ENCODE assay signal across 10 mouse cellular contexts in the genomic region with DNA sequence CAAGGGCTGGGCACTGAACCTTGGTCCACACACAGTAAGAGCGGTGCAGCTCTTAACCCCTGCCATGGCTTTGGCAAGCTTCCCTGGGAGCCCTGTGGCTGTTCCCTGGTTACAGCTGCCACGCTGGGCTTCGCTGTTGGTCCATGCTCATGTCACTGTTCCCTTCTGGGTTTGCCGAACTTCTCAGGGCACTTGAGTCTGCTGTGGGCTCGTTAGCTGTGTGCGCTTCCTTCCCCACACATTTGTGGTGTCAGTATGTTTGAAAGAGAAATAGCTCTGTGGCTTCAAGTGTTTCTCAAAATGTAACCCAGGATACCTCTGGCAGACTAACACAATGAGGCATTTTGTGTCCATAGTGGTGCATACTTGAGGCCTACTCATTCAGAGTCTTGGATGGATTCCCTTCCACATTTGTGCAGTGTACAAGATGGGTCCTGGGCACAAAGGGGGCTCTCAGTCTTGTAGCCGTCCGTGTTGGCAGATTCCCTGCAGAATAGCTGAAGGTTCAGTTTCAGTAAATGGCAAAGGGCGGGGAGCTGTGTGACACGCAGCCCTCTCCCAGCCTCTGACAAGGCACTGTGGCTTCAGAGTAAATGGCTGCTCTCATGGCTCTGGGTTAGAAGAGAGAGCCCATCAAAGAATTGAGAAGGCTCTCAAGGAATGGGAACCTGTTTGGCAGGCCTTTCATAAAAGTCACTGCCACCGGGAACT.
DNase-seq lines count a peak whose midpoint lies in the region; ATAC-seq and TF ChIP-seq lines count a peak whose summit lies in the region.
"Had no signal": no experiment of that assay in that cellular context is flagged by ENCODE, and none has a peak within 500 bp of the region (broad histone marks: within the 10 kb centered on the region; RNA-seq: fewer than 3 reads in every experiment).

No protein-coding gene starts in this region.

- no peaks in the 10 kb centered on the region for H3K27me3 ChIP-seq in midbrain, embryonic 13.5 days
- no peaks in the 10 kb centered on the region for H3K27me3 ChIP-seq in midbrain, embryonic 11.5 days (ENCODE audit: control insufficient read depth, insufficient read depth, low read length)
- no peaks in the 10 kb centered on the region for H3K27me3 ChIP-seq in stomach, postnatal 0 days (ENCODE audit: control insufficient read depth, insufficient read depth, low read length)
- no peaks in the 10 kb centered on the region for H3K27me3 ChIP-seq in liver, embryonic 12.5 days (replicated peaks)

- H3K36me3 ChIP-seq in midbrain, embryonic 13.5 days: peaks cover 13% of the 10 kb centered on the region
- H3K36me3 ChIP-seq in midbrain, embryonic 11.5 days (ENCODE audit: control insufficient read depth, insufficient read depth, low read length): no peaks in the 10 kb centered on the region
- H3K36me3 ChIP-seq in stomach, postnatal 0 days (ENCODE audit: control insufficient read depth, insufficient read depth, low read length): no peaks in the 10 kb centered on the region; the same call in 1 of the 2 replicates
- peaks cover 8% of the 10 kb centered on the region; the same call in 1 of the 2 replicates for H3K36me3 ChIP-seq in liver, embryonic 12.5 days

- H3K4me1 ChIP-seq in midbrain, embryonic 13.5 days (replicated peaks): peaks cover 11% of the 10 kb centered on the region
- no peaks in the 10 kb centered on the region for H3K4me1 ChIP-seq in midbrain, embryonic 11.5 days (ENCODE audit: control insufficient read depth, insufficient read depth, low read length)
- no peaks in the 10 kb centered on the region for H3K4me1 ChIP-seq in stomach, postnatal 0 days (replicated peaks; ENCODE audit: control insufficient read depth, insufficient read depth)
- no peaks in the 10 kb centered on the region; the same call in 1 of the 2 replicates for H3K4me1 ChIP-seq in liver, embryonic 12.5 days

- H3K4me3 ChIP-seq in midbrain, embryonic 13.5 days (replicated peaks): no peak overlapping the region
- H3K4me3 ChIP-seq in midbrain, embryonic 11.5 days (ENCODE audit: low read depth, low read length): no peak overlapping the region
- H3K4me3 ChIP-seq in stomach, postnatal 0 days (ENCODE audit: low read depth, low read length): no peak overlapping the region
- no peak overlapping the region for H3K4me3 ChIP-seq in liver, embryonic 12.5 days

- ATAC-seq in midbrain, embryonic 13.5 days: peak; percentile 71
- ATAC-seq in midbrain, embryonic 11.5 days (ENCODE audit: low FRiP score): no peak
- ATAC-seq in stomach, postnatal 0 days (ENCODE audit: low FRiP score, low TSS enrichment): no peak
- ATAC-seq in liver, embryonic 12.5 days: no peak

- no peaks in the 10 kb centered on the region for H3K9me3 ChIP-seq in midbrain, embryonic 13.5 days
- H3K9me3 ChIP-seq in midbrain, embryonic 11.5 days (ENCODE audit: control insufficient read depth, low read length): no peaks in the 10 kb centered on the region
- no peaks in the 10 kb centered on the region for H3K9me3 ChIP-seq in stomach, postnatal 0 days (ENCODE audit: control insufficient read depth, low read length)
- H3K9me3 ChIP-seq in liver, embryonic 12.5 days (replicated peaks): no peaks in the 10 kb centered on the region

- peak; percentile 44 to 60 for DNase-seq in cerebellum, postnatal 25 days
- DNase-seq in cerebellum, adult 11 months: no peak
- no peak for DNase-seq in midbrain, embryonic 11.5 days (ENCODE audit: low spot score, missing footprints)
- peak; percentile 55 to 65 for DNase-seq in layer of hippocampus, postnatal 10 days (ENCODE audit: low spot score in 2 of 2)
- DNase-seq in stomach, postnatal 0 days (ENCODE audit: low spot score): no peak
- DNase-seq in heart, postnatal 10 days: no peak
- DNase-seq: adrenal gland, postnatal 25 days; kidney, adult 11 months had no signal

- no peak for TF ChIP-seq EP300 in stomach, postnatal 0 days (optimal IDR thresholded peaks at IDR 0.05)

- peak overlapping the region; percentile 58; the same call in 1 of the 2 replicates for H3K27ac ChIP-seq in midbrain, embryonic 13.5 days
- no peak overlapping the region for H3K27ac ChIP-seq in midbrain, embryonic 11.5 days (ENCODE audit: low read depth, low read length)
- H3K27ac ChIP-seq in stomach, postnatal 0 days (replicated peaks): 0 out of 2 replicates have a peak overlapping the region, but pooled peaks have one; percentile 13
- H3K27ac ChIP-seq in liver, embryonic 12.5 days: no peak overlapping the region

- WGBS in midbrain, embryonic 13.5 days: 74% methylated on average over 11 of the region's 11 CpGs
- 86% methylated on average over 11 of the region's 11 CpGs for WGBS in midbrain, embryonic 11.5 days
- WGBS in stomach, postnatal 0 days: 78% methylated on average over 11 of the region's 11 CpGs
- 84% methylated on average over 11 of the region's 11 CpGs for WGBS in liver, embryonic 12.5 days (ENCODE audit: insufficient replicate concordance)

- intact Hi-C loops in heart, postnatal 10 days (cut with DNase I): no loop called here

- TF ChIP-seq CTCF in stomach, postnatal 0 days (IDR thresholded peaks at IDR 0.05; ENCODE audit: low read depth): no peak

- H3K9ac ChIP-seq in midbrain, embryonic 13.5 days (replicated peaks): no peak overlapping the region
- H3K9ac ChIP-seq in midbrain, embryonic 11.5 days (ENCODE audit: low read length): no peak overlapping the region
- no peak overlapping the region for H3K9ac ChIP-seq in stomach, postnatal 0 days (ENCODE audit: low read length)
- H3K9ac ChIP-seq in liver, embryonic 12.5 days: no peak overlapping the region

- no peak overlapping the region for H3K4me2 ChIP-seq in midbrain, embryonic 13.5 days (replicated peaks)
- H3K4me2 ChIP-seq in midbrain, embryonic 11.5 days: no peak overlapping the region
- no peak overlapping the region for H3K4me2 ChIP-seq in stomach, postnatal 0 days (replicated peaks; ENCODE audit: low read depth)
- H3K4me2 ChIP-seq in liver, embryonic 12.5 days: no peak overlapping the region

Comparison
In these comparisons a context has a peak if more than half of its experiments do, and no peak if none do; other contexts are left out.
1. DNase-seq: peak in cerebellum, postnatal 25 days (2 of 2) and layer of hippocampus, postnatal 10 days (2 of 2); none in cerebellum, adult 11 months (single experiment), midbrain, embryonic 11.5 days (single experiment), stomach, postnatal 0 days (single experiment) and heart, postnatal 10 days (0 of 2).
2. H3K27ac ChIP-seq: peak in midbrain, embryonic 13.5 days (single experiment) and stomach, postnatal 0 days (single experiment); none in midbrain, embryonic 11.5 days (single experiment) and liver, embryonic 12.5 days (single experiment).